Mouse (Mus musculus) layer of hippocampus, adult 2 months (tissue): ENCODE data around the gene Gpr173. TPM values are rescaled to one million over a fixed set of nuclear protein-coding genes. Genes with fewer than 3 reads are reported as not detected.

Experiments used
- DNase-seq, 2 experiments: peaks; one replicate each; pipeline ENCODE4 v3.0.0; 2022; ENCODE audit warnings: low spot score in 2 of 2
- H3K27ac ChIP-seq: fragments of 200-600 bp; 2 replicates; pipeline ENCODE4 v1.8.1; 2022
- H3K4me3 ChIP-seq: fragments of 200-600 bp; 2 replicates; pipeline ENCODE4 v1.8.1; 2022; ENCODE audit warnings: mild to moderate bottlenecking
- CTCF ChIP-seq: fragments of 200-600 bp; conservative IDR thresholded peaks from 2 replicates; pipeline ENCODE4 v1.8.1; 2022; ENCODE audit warnings: antibody characterized with exemption, mild to moderate bottlenecking, moderate library complexity
- total RNA-seq, 2 experiments: library from RNA; stranded (reverse); gene quantifications; 2 replicates each; pipeline ENCODE4 v1.2.3; 2021

Gpr173 gene
- total RNA-seq, 2 experiments from 2014 or later: 14.7 to 14.8 TPM

DNA sequence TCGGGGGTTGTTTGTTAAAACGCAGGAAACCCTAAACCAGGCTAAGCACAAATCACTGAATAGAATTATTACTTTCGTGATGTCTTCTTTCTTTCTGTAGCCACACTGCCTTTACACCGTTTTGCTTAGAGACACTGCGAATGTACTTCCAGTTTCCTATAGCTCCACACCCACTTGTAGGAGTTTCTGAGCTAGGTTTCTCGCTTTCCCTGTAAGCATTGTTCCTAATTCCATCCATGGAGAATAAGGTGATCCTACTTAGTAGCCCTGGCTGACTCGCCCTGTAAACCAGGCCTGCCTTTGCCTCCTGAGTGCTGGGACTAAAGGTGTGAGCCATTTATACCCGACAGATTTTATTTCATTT is 40.8 kb downstream of the Gpr173 start:
- TF ChIP-seq CTCF: no peak
- DNase-seq: no peak
- H3K4me3 ChIP-seq: peak overlapping the region; percentile 69
- H3K27ac ChIP-seq: peak overlapping the region; percentile 87; the same call in 1 of the 2 replicates

DNA sequence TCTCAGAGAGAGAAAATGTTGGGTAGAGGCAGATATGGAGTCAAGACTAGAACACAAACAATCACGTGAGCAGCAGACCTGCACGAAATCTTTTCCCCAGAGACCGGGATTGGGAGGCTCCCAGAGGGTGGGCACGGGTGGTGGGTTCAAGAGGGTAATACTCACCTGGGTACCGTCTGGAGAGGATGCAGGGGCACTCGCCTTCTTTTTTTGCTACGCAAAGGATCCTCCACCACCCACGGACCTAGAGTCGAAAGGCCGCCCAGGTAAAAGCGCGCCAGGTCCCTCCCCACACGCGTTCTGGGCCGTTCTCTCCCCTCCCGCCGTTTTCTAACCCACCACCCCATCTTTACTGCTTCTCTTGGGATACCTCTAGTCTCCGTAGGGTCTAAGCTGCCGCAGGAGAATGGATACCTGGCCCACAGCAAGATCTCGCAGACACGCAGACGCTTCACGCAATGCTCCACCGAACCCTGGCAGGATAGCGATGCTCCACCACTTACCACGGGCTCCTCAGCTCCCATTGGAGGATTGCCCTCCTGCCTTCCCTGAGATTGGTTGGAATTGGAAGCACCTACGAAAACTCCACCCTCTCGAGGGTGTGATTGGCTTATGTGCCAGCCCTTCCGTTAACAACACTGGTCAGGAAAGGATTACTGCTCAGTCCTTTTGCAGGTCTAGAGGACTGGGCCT is 41.4 kb downstream of the Gpr173 start, which contains the start of gene Kantr:
TSS of gene Kantr (minus strand) at position 500 of the 693 bp plus-strand sequence.
- peak; percentile 70 to 89 for DNase-seq
- Histone ChIP-seq H3K27ac (peak within 1 kb of the TSS; percentile 87), H3K4me3 (peak within 1 kb of the TSS; percentile 69)

DNA sequence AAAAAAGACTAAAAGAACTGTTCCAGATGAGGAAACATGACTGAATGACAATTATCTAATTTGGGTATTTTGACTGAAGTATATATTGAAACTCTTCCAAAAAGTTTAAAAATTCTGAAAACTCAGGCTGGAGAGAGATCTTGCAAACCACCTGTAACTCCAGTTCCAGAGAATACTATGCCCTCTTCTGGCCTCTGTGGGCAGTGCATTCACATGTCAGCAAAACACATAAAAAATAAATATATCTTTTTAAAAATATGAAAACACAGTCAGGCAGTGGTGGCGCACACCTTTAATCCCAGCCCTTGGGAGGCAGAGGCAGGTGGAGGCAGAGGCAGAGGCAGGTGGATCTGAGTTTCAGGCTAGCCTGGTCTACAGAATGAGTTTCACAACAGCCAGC is 44.9 kb downstream of the Gpr173 start:
- H3K4me3 ChIP-seq: no peak overlapping the region
- TF ChIP-seq CTCF: peak; percentile 60
- DNase-seq: no peak
- peak overlapping the region; percentile 72; the same call in 1 of the 2 replicates for H3K27ac ChIP-seq

More for the DNA sequence above, 41.4 kb downstream of the Gpr173 start, which contains the start of gene Kantr:
- TF ChIP-seq CTCF: no peak

DNA sequence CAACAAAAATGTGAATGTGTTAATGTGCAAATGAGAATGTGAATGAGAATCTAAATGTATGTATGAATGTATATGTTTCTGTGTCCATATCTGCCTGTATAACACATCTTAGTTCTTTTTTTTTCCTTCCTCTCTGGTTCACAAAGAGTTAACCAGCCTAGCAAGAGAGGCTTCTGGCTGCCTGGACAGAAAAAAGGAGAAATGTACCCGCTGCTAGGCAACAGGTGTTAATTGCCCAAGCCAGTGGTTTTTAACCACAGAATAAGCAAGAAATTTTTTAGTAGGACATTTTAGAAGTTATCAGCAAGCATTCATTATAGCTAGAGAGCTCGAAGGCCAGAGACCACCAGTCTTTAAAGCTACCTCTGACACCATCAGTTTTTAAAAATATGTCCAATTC is 45.7 kb downstream of the Gpr173 start:
- H3K4me3 ChIP-seq: no peak overlapping the region; the same call in 1 of the 2 replicates
- no peak for TF ChIP-seq CTCF
- H3K27ac ChIP-seq: peak overlapping the region; percentile 72; the same call in 1 of the 2 replicates
- DNase-seq: no peak

DNA sequence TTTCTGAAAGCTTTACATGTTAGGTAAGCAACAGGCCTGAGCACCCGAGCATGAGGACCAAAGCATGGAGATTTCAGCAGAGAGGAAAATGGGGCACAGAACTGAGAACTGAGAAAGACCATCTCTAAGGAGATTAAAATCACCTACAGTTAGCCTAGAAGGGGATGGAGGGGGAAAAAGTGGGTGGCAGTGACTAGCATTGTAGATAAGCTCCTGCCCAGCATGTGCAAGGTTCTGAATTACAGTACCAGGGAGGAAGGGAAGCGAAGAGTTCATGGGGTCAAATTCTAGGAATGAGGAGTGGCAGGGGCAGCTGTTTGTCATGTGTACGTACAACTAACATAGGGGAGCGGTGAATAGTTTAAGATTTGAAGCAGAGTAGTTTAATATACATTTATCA is 48.0 kb downstream of the Gpr173 start:
- DNase-seq: no peak

DNA sequence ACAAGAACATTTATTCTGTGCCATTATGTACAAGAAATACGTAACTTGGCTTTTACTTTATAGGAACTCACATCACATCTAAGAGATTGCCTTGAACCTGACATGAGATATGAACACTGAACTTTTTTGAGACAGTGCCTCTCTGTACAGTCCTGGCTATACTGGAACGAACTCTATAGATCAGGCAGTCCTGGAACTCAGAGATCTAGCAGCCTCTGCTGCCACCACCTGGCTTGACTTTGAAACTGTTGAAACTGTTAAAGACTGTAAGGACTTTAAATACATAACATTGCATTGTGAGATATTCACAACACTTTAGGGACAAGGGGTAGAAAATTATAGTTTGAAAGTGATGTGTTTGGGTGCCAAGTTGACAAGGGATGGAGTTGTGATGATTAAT is 60.6 kb downstream of the Gpr173 start:
- Histone ChIP-seq H3K27ac (no peak overlapping the region), H3K4me3 (no peak overlapping the region)
- peak; percentile 73 for TF ChIP-seq CTCF
- peak in 1 of 2 experiments; percentile 13 for DNase-seq

More for the DNA sequence above, 48.0 kb downstream of the Gpr173 start:
- TF ChIP-seq CTCF: no peak
- H3K27ac ChIP-seq: no peak overlapping the region
- H3K4me3 ChIP-seq: no peak overlapping the region

DNA sequence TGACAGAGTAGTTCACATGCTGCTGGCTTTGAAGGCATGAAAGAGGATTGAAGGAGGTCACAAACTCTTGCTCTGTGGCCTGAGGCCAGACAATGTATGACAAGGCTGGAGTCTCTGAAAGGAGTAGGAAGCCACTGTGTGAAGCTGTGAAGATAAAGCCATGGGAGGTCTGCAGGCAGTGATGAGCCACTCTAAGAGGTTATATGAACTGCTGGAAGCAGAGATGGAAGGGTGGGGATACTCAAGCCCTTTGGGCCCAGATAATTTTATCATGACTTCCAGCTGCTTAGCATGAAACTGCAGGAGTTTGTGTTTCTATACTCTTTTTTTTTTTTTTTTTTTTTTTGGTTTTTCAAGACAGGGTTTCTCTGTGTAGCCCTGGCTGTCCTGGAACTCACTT is 61.1 kb downstream of the Gpr173 start:
- DNase-seq: no peak

DNA sequence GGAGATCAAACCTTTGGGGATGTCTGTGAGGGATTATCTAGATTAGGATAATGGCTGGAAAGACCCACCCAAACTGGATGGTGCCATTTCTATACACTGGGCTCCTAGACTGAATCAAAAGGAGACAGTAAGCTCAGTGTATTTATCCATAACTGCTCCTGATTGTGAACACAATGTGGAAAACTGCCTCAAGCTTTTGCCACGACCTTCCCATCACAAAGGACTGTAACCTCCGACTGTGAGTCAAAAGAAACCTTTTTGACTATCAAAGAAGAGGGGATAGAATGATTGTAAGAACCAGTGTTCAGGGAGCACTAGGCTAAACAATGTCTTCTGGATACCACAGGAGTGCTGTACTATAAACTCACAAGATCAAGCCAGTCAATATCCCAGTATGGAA is 62.3 kb downstream of the Gpr173 start:
- H3K27ac ChIP-seq: no peak overlapping the region
- DNase-seq: no peak
- no peak overlapping the region for H3K4me3 ChIP-seq
- no peak for TF ChIP-seq CTCF

More for the DNA sequence above, 61.1 kb downstream of the Gpr173 start:
- no peak for TF ChIP-seq CTCF
- H3K4me3 ChIP-seq: no peak overlapping the region
- no peak overlapping the region for H3K27ac ChIP-seq

Other genes starting within 250 kb of the Gpr173 start
- gene Iqsec2, start 224.4 kb downstream of the Gpr173 start, total RNA-seq: 100 to 1,000 TPM; 177 to 179 TPM
- gene Kdm5c, start 135.7 kb downstream of the Gpr173 start, total RNA-seq: 10 to 100 TPM; 47.4 to 66.1 TPM
- gene Kantr, start 41.2 kb downstream of the Gpr173 start, total RNA-seq: 10 to 100 TPM; 54.8 to 58.9 TPM
- gene Tspyl2, start 26.3 kb downstream of the Gpr173 start, total RNA-seq: 100 to 1,000 TPM; 115 to 123 TPM
- gene Cldn34a, start 194.6 kb upstream of the Gpr173 start, total RNA-seq: not detected